ENCODE assay signal across 10 mouse cellular contexts in the genomic region with DNA sequence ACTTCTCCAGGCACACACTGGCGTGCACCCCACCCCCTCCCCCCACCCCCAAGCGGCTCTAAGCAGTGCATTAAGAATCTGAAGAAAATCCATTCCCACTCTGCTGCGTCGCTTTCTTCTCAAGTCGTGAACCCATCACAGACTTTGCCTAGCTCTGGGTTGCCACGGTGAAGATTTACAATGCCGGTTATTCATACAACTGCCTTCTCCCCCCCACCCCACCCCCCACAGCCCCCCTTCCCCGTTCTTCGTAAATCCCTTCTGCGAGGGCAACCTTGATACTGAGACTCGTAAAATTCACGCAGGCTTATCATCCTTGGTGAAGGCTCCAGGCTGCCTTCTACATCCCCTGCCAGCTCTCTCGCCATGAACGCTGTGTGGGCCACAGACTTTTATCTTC.
DNase-seq lines count a peak whose midpoint lies in the region; ATAC-seq lines count a peak whose summit lies in the region.
"Had no signal": no experiment of that assay in that cellular context is flagged by ENCODE, and none has a peak within 500 bp of the region (broad histone marks: within the 10 kb centered on the region; RNA-seq: fewer than 3 reads in every experiment).

No protein-coding gene starts in this region.

- peak; percentile 73 for ATAC-seq in kidney, embryonic 14.5 days (ENCODE audit: low FRiP score, low TSS enrichment)
- ATAC-seq in forebrain, embryonic 12.5 days (ENCODE audit: low FRiP score) = peak; percentile 86
- peak; percentile 68 for ATAC-seq in limb, embryonic 11.5 days (ENCODE audit: insufficient number of reproducible peaks, low FRiP score, low TSS enrichment, low read depth)

- no peak overlapping the region for H3K27ac ChIP-seq in kidney, embryonic 14.5 days (ENCODE audit: low read depth, low read length)
- H3K27ac ChIP-seq in forebrain, embryonic 12.5 days = peak overlapping the region; percentile 89
- no peak overlapping the region for H3K27ac ChIP-seq in limb, embryonic 11.5 days (replicated peaks; ENCODE audit: low read depth, low read length)

- no peaks in the 10 kb centered on the region for H3K27me3 ChIP-seq in kidney, embryonic 14.5 days (ENCODE audit: control insufficient read depth, insufficient read depth, low read length)
- H3K27me3 ChIP-seq in forebrain, embryonic 12.5 days = no peaks in the 10 kb centered on the region
- H3K27me3 ChIP-seq in limb, embryonic 11.5 days (ENCODE audit: control insufficient read depth, insufficient read depth, low read length) = no peaks in the 10 kb centered on the region

- no peaks in the 10 kb centered on the region for H3K9me3 ChIP-seq in kidney, embryonic 14.5 days (ENCODE audit: control insufficient read depth, low read length)
- no peaks in the 10 kb centered on the region for H3K9me3 ChIP-seq in forebrain, embryonic 12.5 days
- no peaks in the 10 kb centered on the region for H3K9me3 ChIP-seq in limb, embryonic 11.5 days (ENCODE audit: control insufficient read depth, low read length)

- no peak overlapping the region for H3K4me3 ChIP-seq in kidney, embryonic 14.5 days (ENCODE audit: low read length)
- peak overlapping the region; percentile 21 for H3K4me3 ChIP-seq in forebrain, embryonic 12.5 days (replicated peaks)
- H3K4me3 ChIP-seq in limb, embryonic 11.5 days (ENCODE audit: low read depth, low read length) = no peak overlapping the region

- no peak overlapping the region for H3K9ac ChIP-seq in kidney, embryonic 14.5 days (ENCODE audit: low read depth, low read length)
- peak overlapping the region; percentile 40; the same call in 1 of the 2 replicates for H3K9ac ChIP-seq in forebrain, embryonic 12.5 days
- H3K9ac ChIP-seq in limb, embryonic 11.5 days (ENCODE audit: low read length) = no peak overlapping the region

- H3K4me2 ChIP-seq in kidney, embryonic 14.5 days (replicated peaks; ENCODE audit: low read depth, low read length) = peak overlapping the region; percentile 6; the same call in 1 of the 2 replicates
- H3K4me2 ChIP-seq in forebrain, embryonic 12.5 days = peak overlapping the region; percentile 51
- peak overlapping the region; percentile 31; the same call in 1 of the 2 replicates for H3K4me2 ChIP-seq in limb, embryonic 11.5 days (ENCODE audit: low read depth, severe bottlenecking)

- no peaks in the 10 kb centered on the region for H3K36me3 ChIP-seq in kidney, embryonic 14.5 days (ENCODE audit: control insufficient read depth, insufficient read depth, low read length)
- H3K36me3 ChIP-seq in forebrain, embryonic 12.5 days (replicated peaks) = no peaks in the 10 kb centered on the region
- H3K36me3 ChIP-seq in limb, embryonic 11.5 days (ENCODE audit: control insufficient read depth, insufficient read depth, low read length) = no peaks in the 10 kb centered on the region

- H3K4me1 ChIP-seq in kidney, embryonic 14.5 days (ENCODE audit: control insufficient read depth, insufficient read depth, low read length) = no peaks in the 10 kb centered on the region
- H3K4me1 ChIP-seq in forebrain, embryonic 12.5 days = peaks cover 34% of the 10 kb centered on the region
- H3K4me1 ChIP-seq in limb, embryonic 11.5 days (ENCODE audit: control insufficient read depth, insufficient read depth, low read length) = peaks cover 19% of the 10 kb centered on the region

- 12% methylated on average over 14 of the region's 14 CpGs for WGBS in kidney, embryonic 14.5 days
- 1% methylated on average over 14 of the region's 14 CpGs for WGBS in forebrain, embryonic 12.5 days
- 7% methylated on average over 14 of the region's 14 CpGs for WGBS in limb, embryonic 11.5 days

- DNase-seq in kidney, postnatal 36 days = no peak
- no peak for DNase-seq in limb, embryonic 11.5 days (ENCODE audit: low spot score)
- DNase-seq in retina, embryonic 14.5 days (ENCODE audit: low spot score) = peak; percentile 17
- no peak for DNase-seq in layer of hippocampus, adult 8-10 months (ENCODE audit: low spot score in 2 of 2)
- DNase-seq in spleen, adult 18-20 months = no peak
- no peak for DNase-seq in gastrocnemius, postnatal 4 days (ENCODE audit: low spot score in 2 of 2)
- DNase-seq: lung, adult 2 months; thymus, adult 18-20 months had no signal
